Mouse (Mus musculus) neural tube, embryonic 13.5 days (tissue): ENCODE results near the gene Vmn1r22. TPM values are rescaled to one million over a fixed set of nuclear protein-coding genes. Genes with fewer than 3 reads are reported as not detected.
"Not testable (repeated sequence)": the region's sequence is repeated elsewhere in the genome, so short reads cannot be mapped to it uniquely, and the experiment has no call there.

Source experiments
- ATAC-seq: fragments of 200-750 bp; cut with Nextera tagmentation; 2 replicates; pipeline ENCODE4 v1.8.0; 2017; ENCODE audit warnings: low read depth, mild to moderate bottlenecking, moderate TSS enrichment, moderate library complexity
- H3K27ac ChIP-seq: fragments of 300-500 bp; sonication (generic); replicated peaks from 2 replicates; pipeline ENCODE4 v1.5.1; 2015; ENCODE audit warnings: moderate library complexity, mild to moderate bottlenecking, inconsistent platforms
- H3K27me3 ChIP-seq: fragments of 300-500 bp; sonication (generic); 2 replicates; pipeline ENCODE4 v1.6.1; 2015; ENCODE audit warnings: mild to moderate bottlenecking, inconsistent platforms
- H3K36me3 ChIP-seq: fragments of 300-500 bp; sonication (generic); 2 replicates; pipeline ENCODE4 v1.6.1; 2015; ENCODE audit warnings: mild to moderate bottlenecking, inconsistent platforms
- H3K4me1 ChIP-seq: fragments of 300-500 bp; sonication (generic); replicated peaks from 2 replicates; pipeline ENCODE4 v1.6.1; 2015; ENCODE audit warnings: inconsistent platforms
- H3K4me2 ChIP-seq: fragments of 300-500 bp; sonication (generic); 2 replicates; pipeline ENCODE4 v1.6.1; 2015; ENCODE audit warnings: inconsistent platforms, mild to moderate bottlenecking, moderate library complexity
- H3K4me3 ChIP-seq: fragments of 300-500 bp; sonication (generic); 2 replicates; pipeline ENCODE4 v1.5.1; 2015; ENCODE audit warnings: mild to moderate bottlenecking, inconsistent platforms
- H3K9ac ChIP-seq: fragments of 300-500 bp; sonication (generic); 2 replicates; pipeline ENCODE4 v1.6.1; 2015; ENCODE audit warnings: moderate library complexity, mild to moderate bottlenecking, inconsistent platforms
- H3K9me3 ChIP-seq: fragments of 300-500 bp; sonication (generic); 2 replicates; pipeline ENCODE4 v1.6.1; 2016; ENCODE audit warnings: inconsistent platforms
- whole genome bisulfite sequencing: fragments of 180-500 bp; shearing (Covaris S2); methylation state at CpG from one replicate; pipeline ENCODE4 v1.1.7; 2015; 5-methylcytosine and 5-hydroxymethylcytosine counted together
- polyA plus RNA-seq: library from polyadenylated mRNA; unstranded; fragments of >200 nt; fragmentation: Nextera tagmentation; extraction: Ambion mirVana; gene quantifications from 2 replicates; pipeline ENCODE4 v1.2.1, GENCODE M21; 2015

The Vmn1r22 gene
- not detected in 2 replicates for polyA plus RNA-seq

- no peak within 1 kb of the TSS for H3K27ac ChIP-seq
- H3K9ac ChIP-seq: no peak within 1 kb of the TSS
- no peaks in the 10 kb centered on the region for H3K9me3 ChIP-seq
- ATAC-seq: no peak
- H3K36me3 ChIP-seq: no peaks in the 10 kb centered on the region
- no peak within 1 kb of the TSS for H3K4me2 ChIP-seq
- no peaks in the 10 kb centered on the region for H3K27me3 ChIP-seq
- WGBS: 88% methylated on average over 1 of the region's 1 CpGs
- H3K4me1 ChIP-seq: no peaks in the 10 kb centered on the region
- H3K4me3 ChIP-seq: no peak within 1 kb of the TSS
These were observed at the start of gene Vmn1r22 for GRCm38 (mm10) chr6:57907928-57908327. Gene Vmn1r22 (minus strand): TSS chr6:57908028.

- no peak within 1 kb of the TSS for H3K27ac ChIP-seq
- H3K36me3 ChIP-seq: no peaks in the 10 kb centered on the region
- ATAC-seq: no peak
These were observed 18.9 kb upstream of the Vmn1r22 start, which contains the start of gene Vmn1r23 for GRCm38 (mm10) chr6:57926738-57927137. Gene Vmn1r23 (minus strand): TSS chr6:57926838.

GRCm38 (mm10) chr6:57859043-57860042, 48.5 kb downstream of the Vmn1r22 start:
- Histone ChIP-seq H3K27me3 (no peaks in the 10 kb centered on the region), H3K4me3 (no peak overlapping the region), H3K9ac (no peak overlapping the region), H3K9me3 (no peaks in the 10 kb centered on the region), H3K4me1 (0 out of 2 replicates have a peak, but pooled peaks cover 2% of the 10 kb centered on the region), H3K4me2 (peak overlapping the region; percentile 29), H3K27ac (no peak overlapping the region), H3K36me3 (no peaks in the 10 kb centered on the region)
- ATAC-seq: peak; percentile 89
- WGBS: 53% methylated on average over 6 of the region's 6 CpGs

More at GRCm38 (mm10) chr6:57926738-57927137, 18.9 kb upstream of the Vmn1r22 start, which contains the start of gene Vmn1r23:
- Histone ChIP-seq H3K27me3 (no peaks in the 10 kb centered on the region), H3K9ac (no peak within 1 kb of the TSS), H3K4me2 (no peak within 1 kb of the TSS), H3K9me3 (no peaks in the 10 kb centered on the region), H3K4me3 (no peak within 1 kb of the TSS), H3K4me1 (no peaks in the 10 kb centered on the region)
- WGBS: 86% methylated on average over 1 of the region's 1 CpGs

- H3K27me3 ChIP-seq, H3K4me2 ChIP-seq, H3K27ac ChIP-seq, H3K4me3 ChIP-seq, H3K4me1 ChIP-seq, ATAC-seq, H3K9ac ChIP-seq, H3K9me3 ChIP-seq, H3K36me3 ChIP-seq: not testable (repeated sequence)
- 82% methylated on average over 5 of the region's 5 CpGs for WGBS
These were observed 56.7 kb downstream of the Vmn1r22 start for GRCm38 (mm10) chr6:57851177-57851576.

- no peak within 1 kb of the TSS for H3K4me3 ChIP-seq
- no peaks in the 10 kb centered on the region for H3K27me3 ChIP-seq
- no peaks in the 10 kb centered on the region for H3K36me3 ChIP-seq
- no peaks in the 10 kb centered on the region for H3K9me3 ChIP-seq
- no peak within 1 kb of the TSS for H3K9ac ChIP-seq
- H3K27ac ChIP-seq: no peak within 1 kb of the TSS
- 76% methylated on average over 1 of the region's 1 CpGs for WGBS
- H3K4me1 ChIP-seq: no peaks in the 10 kb centered on the region
- H3K4me2 ChIP-seq: no peak within 1 kb of the TSS
- ATAC-seq: no peak
These were observed 57.5 kb downstream of the Vmn1r22 start, which contains the start of gene Vmn1r21 for GRCm38 (mm10) chr6:57850286-57850685. Gene Vmn1r21 (minus strand): TSS chr6:57850343.

Other genes starting within 250 kb of the Vmn1r22 start
- gene Pyurf, start 215.9 kb downstream of the Vmn1r22 start, polyA plus RNA-seq: 18.0 and 18.5 TPM in 2 replicates
- gene Lancl2, start 205.5 kb downstream of the Vmn1r22 start, polyA plus RNA-seq: 65.9 and 70.3 TPM in 2 replicates
- gene Vopp1, start 82.9 kb downstream of the Vmn1r22 start, polyA plus RNA-seq: 176 and 185 TPM in 2 replicates
- gene Vmn1r21, start 57.7 kb downstream of the Vmn1r22 start, polyA plus RNA-seq: not detected in 2 replicates
- not detected in 2 replicates for gene Vmn1r23, start 18.8 kb upstream of the Vmn1r22 start, polyA plus RNA-seq
- gene Vmn1r24, start 53.5 kb upstream of the Vmn1r22 start, polyA plus RNA-seq: not detected in 2 replicates
- not detected in 2 replicates for gene Vmn1r25, start 72.8 kb upstream of the Vmn1r22 start, polyA plus RNA-seq
- gene Vmn1r26, start 107.1 kb upstream of the Vmn1r22 start, polyA plus RNA-seq: not detected in 2 replicates